Mouse (Mus musculus) hindbrain, embryonic 16.5 days (tissue): ENCODE measurements at regions not wholly inside any gene's neighbourhood (a gene's known extent, or its start where the extent isn't known, plus 50 kb on each side); places are given as distances from the start of the nearest gene placed in this dataset.

Experiments
- ATAC-seq: fragments of 200-750 bp; cut with Nextera tagmentation; 2 replicates; pipeline ENCODE4 v1.8.0; 2017; ENCODE audit warnings: moderate TSS enrichment, moderate library complexity
- H3K27ac ChIP-seq: fragments of 300-500 bp; sonication (generic); 2 replicates; pipeline ENCODE4 v1.5.1; 2014; ENCODE audit warnings: low read depth, mild to moderate bottlenecking, control low read depth, low read length, moderate library complexity
- H3K27me3 ChIP-seq: fragments of 300-500 bp; sonication (generic); replicated peaks from 2 replicates; pipeline ENCODE4 v1.6.1; 2014; ENCODE audit warnings: low read length; ENCODE audit not compliant: control insufficient read depth, insufficient read depth
- H3K36me3 ChIP-seq: fragments of 300-500 bp; sonication (generic); 2 replicates; pipeline ENCODE4 v1.6.1; 2014; ENCODE audit warnings: mild to moderate bottlenecking, low read length, moderate library complexity, mixed read lengths; ENCODE audit not compliant: control insufficient read depth, insufficient read depth
- H3K4me1 ChIP-seq: fragments of 300-500 bp; sonication (generic); 2 replicates; pipeline ENCODE4 v1.6.1; 2014; ENCODE audit warnings: low read depth, low read length; ENCODE audit not compliant: control insufficient read depth, insufficient read depth
- H3K4me2 ChIP-seq: fragments of 300-500 bp; sonication (generic); 2 replicates; pipeline ENCODE4 v1.6.1; 2014; ENCODE audit warnings: mild to moderate bottlenecking, low read length, control low read depth, moderate library complexity
- H3K4me3 ChIP-seq: fragments of 300-500 bp; sonication (generic); 2 replicates; pipeline ENCODE4 v1.5.1; 2014; ENCODE audit warnings: mild to moderate bottlenecking, low read length, control low read depth, moderate library complexity
- H3K9ac ChIP-seq: fragments of 300-500 bp; sonication (generic); 2 replicates; pipeline ENCODE4 v1.6.1; 2014; ENCODE audit warnings: low read depth, mild to moderate bottlenecking, control low read depth, low read length, moderate library complexity
- H3K9me3 ChIP-seq: fragments of 300-500 bp; sonication (generic); 2 replicates; pipeline ENCODE4 v1.6.1; 2014; ENCODE audit warnings: mild to moderate bottlenecking, low read length, moderate library complexity; ENCODE audit not compliant: control insufficient read depth
- WGBS: fragments of 180-500 bp; shearing (Covaris S2); extraction: QIAGEN DNeasy Blood & Tissue Kit; methylation state at CpG from one replicate; pipeline ENCODE4 v1.1.7; 2014; 5-methylcytosine and 5-hydroxymethylcytosine counted together

GRCm38 (mm10) chr4:33552856-33553255 is 242.7 kb downstream of the Rngtt start:
- H3K4me1 ChIP-seq = peaks cover 16% of the 10 kb centered on the region
- H3K9me3 ChIP-seq = no peaks in the 10 kb centered on the region; the same call in 1 of the 2 replicates
- H3K27ac ChIP-seq = no peak overlapping the region
- H3K4me3 ChIP-seq = no peak overlapping the region
- H3K9ac ChIP-seq = no peak overlapping the region
- no peak for ATAC-seq
- no peak overlapping the region for H3K4me2 ChIP-seq
- 45% methylated on average over 9 of the region's 9 CpGs for WGBS
- H3K36me3 ChIP-seq = no peaks in the 10 kb centered on the region
- peaks cover 2% of the 10 kb centered on the region; the same call in 1 of the 2 replicates for H3K27me3 ChIP-seq

- Histone ChIP-seq H3K4me1 (peaks cover 16% of the 10 kb centered on the region), H3K36me3 (no peaks in the 10 kb centered on the region), H3K4me3 (no peak overlapping the region), H3K9ac (no peak overlapping the region), H3K27me3 (peaks cover 2% of the 10 kb centered on the region; the same call in 1 of the 2 replicates), H3K27ac (no peak overlapping the region), H3K4me2 (no peak overlapping the region), H3K9me3 (no peaks in the 10 kb centered on the region; the same call in 1 of the 2 replicates)
- 28% methylated on average over 6 of the region's 6 CpGs for WGBS
- ATAC-seq = no peak
These were observed 244.5 kb downstream of the Rngtt start for GRCm38 (mm10) chr4:33554606-33555005.

GRCm38 (mm10) chr4:33555231-33555933 is 245.3 kb downstream of the Rngtt start:
- no peak for ATAC-seq
- Histone ChIP-seq H3K36me3 (no peaks in the 10 kb centered on the region), H3K27me3 (peaks cover 2% of the 10 kb centered on the region; the same call in 1 of the 2 replicates), H3K9me3 (no peaks in the 10 kb centered on the region; the same call in 1 of the 2 replicates), H3K4me1 (peaks cover 16% of the 10 kb centered on the region), H3K4me3 (no peak overlapping the region), H3K9ac (peak overlapping the region; percentile 25; the same call in 1 of the 2 replicates), H3K4me2 (peak overlapping the region; percentile 9), H3K27ac (no peak overlapping the region)
- WGBS = 7% methylated on average over 14 of the region's 14 CpGs

GRCm38 (mm10) chr4:33555966-33556365 is 245.9 kb downstream of the Rngtt start:
- ATAC-seq = no peak
- H3K9ac ChIP-seq = no peak overlapping the region
- 22% methylated on average over 12 of the region's 12 CpGs for WGBS
- no peak overlapping the region for H3K27ac ChIP-seq
- H3K27me3 ChIP-seq = peaks cover 2% of the 10 kb centered on the region; the same call in 1 of the 2 replicates
- no peaks in the 10 kb centered on the region; the same call in 1 of the 2 replicates for H3K9me3 ChIP-seq
- peak overlapping the region; percentile 36 for H3K4me2 ChIP-seq
- no peak overlapping the region for H3K4me3 ChIP-seq
- no peaks in the 10 kb centered on the region for H3K36me3 ChIP-seq
- H3K4me1 ChIP-seq = peaks cover 16% of the 10 kb centered on the region

- Histone ChIP-seq H3K4me2 (no peak overlapping the region), H3K36me3 (no peaks in the 10 kb centered on the region), H3K9me3 (no peaks in the 10 kb centered on the region; the same call in 1 of the 2 replicates), H3K4me3 (no peak overlapping the region), H3K9ac (no peak overlapping the region), H3K4me1 (peaks cover 16% of the 10 kb centered on the region), H3K27me3 (peaks cover 2% of the 10 kb centered on the region; the same call in 1 of the 2 replicates), H3K27ac (no peak overlapping the region)
- ATAC-seq = no peak
- WGBS = 77% methylated on average over 12 of the region's 12 CpGs
These were observed 246.8 kb downstream of the Rngtt start for GRCm38 (mm10) chr4:33556661-33557540.

GRCm38 (mm10) chr4:33570274-33570673 is 260.2 kb downstream of the Rngtt start:
- no peak overlapping the region for H3K4me2 ChIP-seq
- no peaks in the 10 kb centered on the region for H3K9me3 ChIP-seq
- no peaks in the 10 kb centered on the region for H3K27me3 ChIP-seq
- ATAC-seq = no peak
- H3K9ac ChIP-seq = no peak overlapping the region
- H3K4me1 ChIP-seq = no peaks in the 10 kb centered on the region
- no peak overlapping the region for H3K4me3 ChIP-seq
- H3K36me3 ChIP-seq = no peaks in the 10 kb centered on the region
- H3K27ac ChIP-seq = no peak overlapping the region
- WGBS = 87% methylated on average over 5 of the region's 5 CpGs

- no peak for ATAC-seq
- H3K4me3 ChIP-seq = no peak overlapping the region
- no peaks in the 10 kb centered on the region for H3K27me3 ChIP-seq
- no peaks in the 10 kb centered on the region for H3K4me1 ChIP-seq
- H3K36me3 ChIP-seq = no peaks in the 10 kb centered on the region
- no peak overlapping the region for H3K27ac ChIP-seq
- no peaks in the 10 kb centered on the region for H3K9me3 ChIP-seq
- 30% methylated on average over 6 of the region's 6 CpGs for WGBS
- no peak overlapping the region for H3K9ac ChIP-seq
- H3K4me2 ChIP-seq = no peak overlapping the region
These were observed 261.2 kb downstream of the Rngtt start for GRCm38 (mm10) chr4:33571351-33571750.

GRCm38 (mm10) chr4:33577631-33578030 is 267.5 kb downstream of the Rngtt start:
- no peaks in the 10 kb centered on the region for H3K36me3 ChIP-seq
- H3K4me2 ChIP-seq = no peak overlapping the region
- H3K4me1 ChIP-seq = peaks cover 3% of the 10 kb centered on the region; the same call in 1 of the 2 replicates
- H3K27me3 ChIP-seq = no peaks in the 10 kb centered on the region
- ATAC-seq = no peak
- no peaks in the 10 kb centered on the region; the same call in 1 of the 2 replicates for H3K9me3 ChIP-seq
- no peak overlapping the region for H3K4me3 ChIP-seq
- H3K9ac ChIP-seq = no peak overlapping the region
- WGBS = 92% methylated on average over 6 of the region's 6 CpGs
- H3K27ac ChIP-seq = no peak overlapping the region

- Histone ChIP-seq H3K9ac (no peak overlapping the region), H3K4me3 (no peak overlapping the region), H3K27ac (no peak overlapping the region), H3K9me3 (no peaks in the 10 kb centered on the region; the same call in 1 of the 2 replicates), H3K4me1 (peaks cover 3% of the 10 kb centered on the region; the same call in 1 of the 2 replicates), H3K27me3 (no peaks in the 10 kb centered on the region), H3K36me3 (no peaks in the 10 kb centered on the region), H3K4me2 (no peak overlapping the region)
- no peak for ATAC-seq
- WGBS = 89% methylated on average over 8 of the region's 8 CpGs
These were observed 270.4 kb downstream of the Rngtt start for GRCm38 (mm10) chr4:33580491-33580890.
